Mouse (Mus musculus) limb, embryonic 10.5 days (tissue): Measurements from ENCODE around the gene D330045A20Rik. TPM values are rescaled to one million over a fixed set of nuclear protein-coding genes. Genes with fewer than 3 reads are reported as not detected.

Experiments
- polyA plus RNA-seq: library from polyadenylated mRNA; unstranded; fragments of >200 nt; fragmentation: Nextera tagmentation; extraction: Ambion mirVana; gene quantifications from 2 replicates; pipeline ENCODE4 v1.2.1, GENCODE M21; 2016

Gene D330045A20Rik
- polyA plus RNA-seq, 1 experiment from 2014 or later = 1.3 TPM

Other genes with a start within 250 kb of the D330045A20Rik start
- not detected in 2 replicates for gene Trap1a, start 146.7 kb upstream of the D330045A20Rik start, polyA plus RNA-seq
- 3.4 and 3.7 TPM in 2 replicates for gene Rnf128, start 82.9 kb downstream of the D330045A20Rik start, polyA plus RNA-seq
- gene Tbc1d8b, start 204.6 kb downstream of the D330045A20Rik start, polyA plus RNA-seq = 0.80 and 1.2 TPM in 2 replicates
- 0.19 and 0.25 TPM in 2 replicates for gene Gm15013, start 234.1 kb downstream of the D330045A20Rik start, polyA plus RNA-seq